Mouse (Mus musculus): ENCODE measurements around the gene Kcnn1. TPM values are rescaled to one million over a fixed set of nuclear protein-coding genes. Genes with fewer than 3 reads are reported as not detected.
"Not testable (repeated sequence)": the region's sequence is repeated elsewhere in the genome, so short reads cannot be mapped to it uniquely, and the experiment has no call there.

Kcnn1 gene
- polyA plus RNA-seq, 1 experiment from 2014 or later: 1.4 TPM

GRCm38 (mm10) chr8:70832371-70832770, 30.7 kb downstream of the Kcnn1 start:
- no peak overlapping the region for H3K9ac ChIP-seq (ENCODE audit: low read length)
- no peak overlapping the region for H3K4me2 ChIP-seq (ENCODE audit: low read depth, low read length)
- H3K36me3 ChIP-seq (ENCODE audit: control insufficient read depth, insufficient read depth, low read length): 0 out of 2 replicates have a peak, but pooled peaks cover 4% of the 10 kb centered on the region
- no peak overlapping the region for H3K4me3 ChIP-seq (replicated peaks; ENCODE audit: low read length)
- H3K4me1 ChIP-seq (ENCODE audit: control insufficient read depth, insufficient read depth, low read length): peaks cover 4% of the 10 kb centered on the region; the same call in 1 of the 2 replicates
- no peaks in the 10 kb centered on the region for H3K9me3 ChIP-seq (replicated peaks; ENCODE audit: control insufficient read depth, low read length)
- no peak for ATAC-seq (ENCODE audit: insufficient read depth, low FRiP score)
- 70% methylated on average over 11 of the region's 11 CpGs for WGBS
- H3K27me3 ChIP-seq (ENCODE audit: control insufficient read depth, insufficient read depth, low read length): no peaks in the 10 kb centered on the region
- no peak overlapping the region for H3K27ac ChIP-seq (ENCODE audit: low read length)

- no peak overlapping the region for H3K4me2 ChIP-seq (ENCODE audit: low read depth, low read length)
- H3K36me3 ChIP-seq (ENCODE audit: control insufficient read depth, insufficient read depth, low read length): 0 out of 2 replicates have a peak, but pooled peaks cover 4% of the 10 kb centered on the region
- no peak for ATAC-seq (ENCODE audit: insufficient read depth, low FRiP score)
- no peaks in the 10 kb centered on the region for H3K27me3 ChIP-seq (ENCODE audit: control insufficient read depth, insufficient read depth, low read length)
- H3K4me3 ChIP-seq (replicated peaks; ENCODE audit: low read length): no peak overlapping the region
- H3K27ac ChIP-seq (ENCODE audit: low read length): no peak overlapping the region
- peaks cover 4% of the 10 kb centered on the region; the same call in 1 of the 2 replicates for H3K4me1 ChIP-seq (ENCODE audit: control insufficient read depth, insufficient read depth, low read length)
- no peaks in the 10 kb centered on the region for H3K9me3 ChIP-seq (replicated peaks; ENCODE audit: control insufficient read depth, low read length)
- 0 out of 2 replicates have a peak overlapping the region, but pooled peaks have one; percentile 18 for H3K9ac ChIP-seq (ENCODE audit: low read length)
- WGBS: 78% methylated on average over 8 of the region's 8 CpGs
Measured at GRCm38 (mm10) chr8:70831517-70831916, 31.5 kb downstream of the Kcnn1 start.

GRCm38 (mm10) chr8:70827796-70828195, 35.3 kb downstream of the Kcnn1 start:
- H3K4me1 ChIP-seq (ENCODE audit: control insufficient read depth, insufficient read depth, low read length): no peaks in the 10 kb centered on the region; the same call in 1 of the 2 replicates
- H3K9ac ChIP-seq (ENCODE audit: low read length): no peak overlapping the region
- no peaks in the 10 kb centered on the region for H3K9me3 ChIP-seq (replicated peaks; ENCODE audit: control insufficient read depth, low read length)
- no peak overlapping the region for H3K4me2 ChIP-seq (ENCODE audit: low read depth, low read length)
- 86% methylated on average over 1 of the region's 1 CpGs for WGBS
- no peak for ATAC-seq (ENCODE audit: insufficient read depth, low FRiP score)
- no peaks in the 10 kb centered on the region for H3K36me3 ChIP-seq (ENCODE audit: control insufficient read depth, insufficient read depth, low read length)
- no peaks in the 10 kb centered on the region for H3K27me3 ChIP-seq (ENCODE audit: control insufficient read depth, insufficient read depth, low read length)
- H3K4me3 ChIP-seq (replicated peaks; ENCODE audit: low read length): no peak overlapping the region
- H3K27ac ChIP-seq (ENCODE audit: low read length): no peak overlapping the region

GRCm38 (mm10) chr8:70827010-70827409, 36.0 kb downstream of the Kcnn1 start:
- H3K9ac ChIP-seq (ENCODE audit: low read length): no peak overlapping the region
- no peaks in the 10 kb centered on the region for H3K36me3 ChIP-seq (ENCODE audit: control insufficient read depth, insufficient read depth, low read length)
- H3K9me3 ChIP-seq (replicated peaks; ENCODE audit: control insufficient read depth, low read length): no peaks in the 10 kb centered on the region
- no peak overlapping the region for H3K27ac ChIP-seq (ENCODE audit: low read length)
- no peak overlapping the region for H3K4me2 ChIP-seq (ENCODE audit: low read depth, low read length)
- 98% methylated on average over 2 of the region's 2 CpGs for WGBS
- H3K4me3 ChIP-seq (replicated peaks; ENCODE audit: low read length): no peak overlapping the region
- H3K27me3 ChIP-seq (ENCODE audit: control insufficient read depth, insufficient read depth, low read length): no peaks in the 10 kb centered on the region
- H3K4me1 ChIP-seq (ENCODE audit: control insufficient read depth, insufficient read depth, low read length): no peaks in the 10 kb centered on the region; the same call in none of the 2 replicates
- ATAC-seq (ENCODE audit: insufficient read depth, low FRiP score): no peak

- WGBS: 81% methylated on average over 8 of the region's 8 CpGs
- Histone ChIP-seq H3K9me3 (replicated peaks; ENCODE audit: control insufficient read depth, low read length) (no peaks in the 10 kb centered on the region), H3K9ac (ENCODE audit: low read length) (no peak overlapping the region), H3K4me3 (replicated peaks; ENCODE audit: low read length) (no peak overlapping the region), H3K36me3 (ENCODE audit: control insufficient read depth, insufficient read depth, low read length) (no peaks in the 10 kb centered on the region), H3K4me1 (ENCODE audit: control insufficient read depth, insufficient read depth, low read length) (no peaks in the 10 kb centered on the region; the same call in 1 of the 2 replicates), H3K27me3 (ENCODE audit: control insufficient read depth, insufficient read depth, low read length) (no peaks in the 10 kb centered on the region), H3K4me2 (ENCODE audit: low read depth, low read length) (no peak overlapping the region), H3K27ac (ENCODE audit: low read length) (no peak overlapping the region)
- ATAC-seq (ENCODE audit: insufficient read depth, low FRiP score): no peak
Measured at GRCm38 (mm10) chr8:70825816-70826215, 37.2 kb downstream of the Kcnn1 start.

- Histone ChIP-seq H3K4me2 (ENCODE audit: low read depth, low read length) (no peak overlapping the region), H3K4me1 (ENCODE audit: control insufficient read depth, insufficient read depth, low read length) (peaks cover 6% of the 10 kb centered on the region; the same call in 1 of the 2 replicates), H3K27ac (ENCODE audit: low read length) (no peak overlapping the region), H3K9me3 (replicated peaks; ENCODE audit: control insufficient read depth, low read length) (no peaks in the 10 kb centered on the region; the same call in 1 of the 2 replicates), H3K4me3 (replicated peaks; ENCODE audit: low read length) (no peak overlapping the region), H3K27me3 (ENCODE audit: control insufficient read depth, insufficient read depth, low read length) (no peaks in the 10 kb centered on the region), H3K9ac (ENCODE audit: low read length) (no peak overlapping the region), H3K36me3 (ENCODE audit: control insufficient read depth, insufficient read depth, low read length) (no peaks in the 10 kb centered on the region)
- ATAC-seq (ENCODE audit: insufficient read depth, low FRiP score): no peak
- WGBS: 82% methylated on average over 7 of the region's 7 CpGs
Measured at GRCm38 (mm10) chr8:70823802-70824201, 39.3 kb downstream of the Kcnn1 start.

- H3K4me3 ChIP-seq (replicated peaks; ENCODE audit: low read length); H3K9ac ChIP-seq (ENCODE audit: low read length); H3K27me3 ChIP-seq (ENCODE audit: control insufficient read depth, insufficient read depth, low read length); H3K4me1 ChIP-seq (ENCODE audit: control insufficient read depth, insufficient read depth, low read length); H3K9me3 ChIP-seq (replicated peaks; ENCODE audit: control insufficient read depth, low read length); H3K27ac ChIP-seq (ENCODE audit: low read length); H3K4me2 ChIP-seq (ENCODE audit: low read depth, low read length); H3K36me3 ChIP-seq (ENCODE audit: control insufficient read depth, insufficient read depth, low read length); ATAC-seq (ENCODE audit: insufficient read depth, low FRiP score): not testable (repeated sequence)
- WGBS: 86% methylated on average over 3 of the region's 3 CpGs
Measured at GRCm38 (mm10) chr8:70822594-70822993, 40.5 kb downstream of the Kcnn1 start.

GRCm38 (mm10) chr8:70821992-70822391, 41.1 kb downstream of the Kcnn1 start:
- Histone ChIP-seq H3K4me1 (ENCODE audit: control insufficient read depth, insufficient read depth, low read length) (peaks cover 6% of the 10 kb centered on the region; the same call in 1 of the 2 replicates), H3K27me3 (ENCODE audit: control insufficient read depth, insufficient read depth, low read length) (no peaks in the 10 kb centered on the region), H3K4me2 (ENCODE audit: low read depth, low read length) (no peak overlapping the region), H3K4me3 (replicated peaks; ENCODE audit: low read length) (no peak overlapping the region), H3K9ac (ENCODE audit: low read length) (peak overlapping the region; percentile 38), H3K36me3 (ENCODE audit: control insufficient read depth, insufficient read depth, low read length) (no peaks in the 10 kb centered on the region), H3K27ac (ENCODE audit: low read length) (no peak overlapping the region), H3K9me3 (replicated peaks; ENCODE audit: control insufficient read depth, low read length) (peaks cover 2% of the 10 kb centered on the region; the same call in 1 of the 2 replicates)
- 37% methylated on average over 11 of the region's 11 CpGs for WGBS
- ATAC-seq (ENCODE audit: insufficient read depth, low FRiP score): no peak

GRCm38 (mm10) chr8:70821399-70821962, 41.6 kb downstream of the Kcnn1 start:
- no peak overlapping the region for H3K4me3 ChIP-seq (replicated peaks; ENCODE audit: low read length)
- 17% methylated on average over 30 of the region's 30 CpGs for WGBS
- peaks cover 2% of the 10 kb centered on the region; the same call in 1 of the 2 replicates for H3K9me3 ChIP-seq (replicated peaks; ENCODE audit: control insufficient read depth, low read length)
- 0 out of 2 replicates have a peak, but pooled peaks have one; percentile 9 for ATAC-seq (ENCODE audit: insufficient read depth, low FRiP score)
- H3K27me3 ChIP-seq (ENCODE audit: control insufficient read depth, insufficient read depth, low read length): no peaks in the 10 kb centered on the region
- peaks cover 12% of the 10 kb centered on the region; the same call in 1 of the 2 replicates for H3K4me1 ChIP-seq (ENCODE audit: control insufficient read depth, insufficient read depth, low read length)
- peak overlapping the region; percentile 38 for H3K9ac ChIP-seq (ENCODE audit: low read length)
- H3K36me3 ChIP-seq (ENCODE audit: control insufficient read depth, insufficient read depth, low read length): no peaks in the 10 kb centered on the region
- H3K27ac ChIP-seq (ENCODE audit: low read length): no peak overlapping the region
- H3K4me2 ChIP-seq (ENCODE audit: low read depth, low read length): no peak overlapping the region

Data from stomach, embryonic 16.5 days (tissue).